Mouse (Mus musculus) embryonic facial prominence, embryonic 13.5 days (tissue): ENCODE data around the gene Eef1a2. TPM values are rescaled to one million over a fixed set of nuclear protein-coding genes. Genes with fewer than 3 reads are reported as not detected.

ENCODE experiments used
- ATAC-seq: fragments of 200-750 bp; cut with Nextera tagmentation; 2 replicates; pipeline ENCODE4 v1.8.0; 2017; ENCODE audit warnings: low read depth; ENCODE audit not compliant: insufficient number of reproducible peaks, insufficient read depth, low FRiP score, low TSS enrichment
- H3K27ac ChIP-seq: fragments of 300-500 bp; sonication (generic); 2 replicates; pipeline ENCODE4 v1.5.1; 2015; ENCODE audit warnings: moderate library complexity, mild to moderate bottlenecking, inconsistent platforms
- H3K27me3 ChIP-seq: fragments of 300-500 bp; sonication (generic); 2 replicates; pipeline ENCODE4 v1.6.1; 2015; ENCODE audit warnings: mild to moderate bottlenecking, inconsistent platforms
- H3K36me3 ChIP-seq: fragments of 300-500 bp; sonication (generic); 2 replicates; pipeline ENCODE4 v1.6.1; 2015; ENCODE audit warnings: mild to moderate bottlenecking, inconsistent platforms
- H3K4me1 ChIP-seq: fragments of 300-500 bp; sonication (generic); 2 replicates; pipeline ENCODE4 v1.6.1; 2015; ENCODE audit warnings: inconsistent platforms
- H3K4me2 ChIP-seq: fragments of 300-500 bp; sonication (generic); 2 replicates; pipeline ENCODE4 v1.6.1; 2015; ENCODE audit warnings: moderate library complexity, mild to moderate bottlenecking, inconsistent platforms
- H3K4me3 ChIP-seq: fragments of 300-500 bp; sonication (generic); 2 replicates; pipeline ENCODE4 v1.5.1; 2015; ENCODE audit warnings: mild to moderate bottlenecking, inconsistent platforms
- H3K9ac ChIP-seq: fragments of 300-500 bp; sonication (generic); 2 replicates; pipeline ENCODE4 v1.6.1; 2015; ENCODE audit warnings: mild to moderate bottlenecking, inconsistent platforms
- H3K9me3 ChIP-seq: fragments of 300-500 bp; sonication (generic); 2 replicates; pipeline ENCODE4 v1.6.1; 2016; ENCODE audit warnings: inconsistent platforms
- WGBS: fragments of 180-500 bp; shearing (Covaris S2); methylation state at CpG from one replicate; pipeline ENCODE4 v1.1.7; 2015; ENCODE audit warnings: mixed read lengths; 5-methylcytosine and 5-hydroxymethylcytosine counted together
- polyA plus RNA-seq: library from polyadenylated mRNA; unstranded; fragments of >200 nt; fragmentation: Nextera tagmentation; extraction: Ambion mirVana; gene quantifications from 2 replicates; pipeline ENCODE4 v1.2.1, GENCODE M21; 2015

Eef1a2 gene
- polyA plus RNA-seq, 1 experiment from 2014 or later = 0.20 TPM

GRCm38 (mm10) chr2:181157180-181157579 is 366 bp upstream of the Eef1a2 start:
- peak overlapping the region; percentile 63; the same call in 1 of the 2 replicates for H3K4me2 ChIP-seq

GRCm38 (mm10) chr2:181155801-181156200 is 1.0 kb downstream of the Eef1a2 start:
- Histone ChIP-seq H3K9ac (no peak overlapping the region), H3K4me2 (no peak overlapping the region), H3K27me3 (peaks cover 77% of the 10 kb centered on the region), H3K4me1 (peaks cover 7% of the 10 kb centered on the region), H3K36me3 (no peaks in the 10 kb centered on the region), H3K9me3 (no peaks in the 10 kb centered on the region), H3K27ac (no peak overlapping the region), H3K4me3 (no peak overlapping the region)
- WGBS = 67% methylated on average over 4 of the region's 4 CpGs
- ATAC-seq = no peak

More at GRCm38 (mm10) chr2:181157180-181157579, 366 bp upstream of the Eef1a2 start:
- Histone ChIP-seq H3K4me3 (peak overlapping the region; percentile 39; the same call in 1 of the 2 replicates), H3K27me3 (peaks cover 64% of the 10 kb centered on the region), H3K36me3 (no peaks in the 10 kb centered on the region), H3K27ac (no peak overlapping the region), H3K9me3 (no peaks in the 10 kb centered on the region), H3K4me1 (peaks cover 7% of the 10 kb centered on the region), H3K9ac (no peak overlapping the region)
- ATAC-seq = no peak
- WGBS = 71% methylated on average over 4 of the region's 4 CpGs

GRCm38 (mm10) chr2:181154831-181155415 is 1.9 kb downstream of the Eef1a2 start:
- Histone ChIP-seq H3K36me3 (no peaks in the 10 kb centered on the region), H3K4me3 (no peak overlapping the region), H3K4me2 (no peak overlapping the region), H3K27me3 (peaks cover 86% of the 10 kb centered on the region), H3K9me3 (no peaks in the 10 kb centered on the region), H3K27ac (no peak overlapping the region), H3K4me1 (peaks cover 7% of the 10 kb centered on the region), H3K9ac (no peak overlapping the region)
- no peak for ATAC-seq
- WGBS = 80% methylated on average over 8 of the region's 8 CpGs

GRCm38 (mm10) chr2:181154361-181154760 is 2.5 kb downstream of the Eef1a2 start:
- Histone ChIP-seq H3K27ac (no peak overlapping the region), H3K36me3 (no peaks in the 10 kb centered on the region), H3K9me3 (no peaks in the 10 kb centered on the region), H3K4me1 (peaks cover 7% of the 10 kb centered on the region), H3K4me3 (no peak overlapping the region), H3K27me3 (peaks cover 92% of the 10 kb centered on the region), H3K4me2 (no peak overlapping the region), H3K9ac (no peak overlapping the region)
- 83% methylated on average over 3 of the region's 3 CpGs for WGBS
- no peak for ATAC-seq

- no peaks in the 10 kb centered on the region for H3K36me3 ChIP-seq
- H3K27me3 ChIP-seq = peaks cover 96% of the 10 kb centered on the region
- H3K4me2 ChIP-seq = no peak overlapping the region
- H3K27ac ChIP-seq = no peak overlapping the region
- H3K4me3 ChIP-seq = no peak overlapping the region
- H3K9ac ChIP-seq = no peak overlapping the region
- H3K4me1 ChIP-seq = peaks cover 7% of the 10 kb centered on the region
- no peaks in the 10 kb centered on the region for H3K9me3 ChIP-seq
- ATAC-seq = no peak
- WGBS = 7% methylated on average over 1 of the region's 1 CpGs
Measured at GRCm38 (mm10) chr2:181153837-181154236, 3.0 kb downstream of the Eef1a2 start.

GRCm38 (mm10) chr2:181153131-181153530 is 3.7 kb downstream of the Eef1a2 start:
- peaks cover 10% of the 10 kb centered on the region for H3K4me1 ChIP-seq
- H3K4me3 ChIP-seq = no peak overlapping the region
- H3K27me3 ChIP-seq = peaks cover 96% of the 10 kb centered on the region
- no peak overlapping the region for H3K9ac ChIP-seq
- H3K27ac ChIP-seq = no peak overlapping the region
- no peaks in the 10 kb centered on the region for H3K9me3 ChIP-seq
- 87% methylated on average over 1 of the region's 1 CpGs for WGBS
- H3K36me3 ChIP-seq = no peaks in the 10 kb centered on the region
- no peak overlapping the region for H3K4me2 ChIP-seq
- no peak for ATAC-seq

GRCm38 (mm10) chr2:181152701-181153100 is 4.1 kb downstream of the Eef1a2 start:
- H3K36me3 ChIP-seq = no peaks in the 10 kb centered on the region
- no peak overlapping the region for H3K9ac ChIP-seq
- H3K4me3 ChIP-seq = no peak overlapping the region
- no peak overlapping the region for H3K27ac ChIP-seq
- no peak for ATAC-seq
- H3K9me3 ChIP-seq = no peaks in the 10 kb centered on the region
- H3K4me2 ChIP-seq = no peak overlapping the region
- 95% methylated on average over 17 of the region's 17 CpGs for whole genome bisulfite sequencing
- peaks cover 96% of the 10 kb centered on the region for H3K27me3 ChIP-seq
- H3K4me1 ChIP-seq = peaks cover 14% of the 10 kb centered on the region

GRCm38 (mm10) chr2:181150281-181150680 is 6.5 kb downstream of the Eef1a2 start:
- Histone ChIP-seq H3K27ac (no peak overlapping the region), H3K4me3 (no peak overlapping the region), H3K27me3 (peaks cover 95% of the 10 kb centered on the region), H3K4me1 (peaks cover 11% of the 10 kb centered on the region), H3K9me3 (no peaks in the 10 kb centered on the region), H3K9ac (no peak overlapping the region), H3K36me3 (no peaks in the 10 kb centered on the region), H3K4me2 (no peak overlapping the region)
- 73% methylated on average over 6 of the region's 6 CpGs for WGBS
- ATAC-seq = no peak

GRCm38 (mm10) chr2:181148318-181148955 is 8.4 kb downstream of the Eef1a2 start:
- Histone ChIP-seq H3K9me3 (no peaks in the 10 kb centered on the region), H3K9ac (no peak overlapping the region; the same call in 1 of the 2 replicates), H3K27me3 (peaks cover 93% of the 10 kb centered on the region), H3K4me1 (peaks cover 11% of the 10 kb centered on the region), H3K36me3 (no peaks in the 10 kb centered on the region), H3K4me2 (peak overlapping the region; percentile 93), H3K4me3 (peak overlapping the region; percentile 49), H3K27ac (no peak overlapping the region)
- 18% methylated on average over 25 of the region's 31 CpGs for WGBS
- no peak for ATAC-seq

- H3K9ac ChIP-seq = peak overlapping the region; percentile 53
- H3K4me3 ChIP-seq = peak overlapping the region; percentile 49
- no peak for ATAC-seq
- peaks cover 11% of the 10 kb centered on the region for H3K4me1 ChIP-seq
- H3K36me3 ChIP-seq = no peaks in the 10 kb centered on the region
- H3K27ac ChIP-seq = no peak overlapping the region
- H3K9me3 ChIP-seq = no peaks in the 10 kb centered on the region
- H3K27me3 ChIP-seq = peaks cover 92% of the 10 kb centered on the region
- under 1% methylated on average over 59 of the region's 61 CpGs for WGBS
- peak overlapping the region; percentile 93 for H3K4me2 ChIP-seq
Measured at GRCm38 (mm10) chr2:181147546-181148317, 9.1 kb downstream of the Eef1a2 start.

- Histone ChIP-seq H3K9ac (no peak overlapping the region), H3K4me3 (peak overlapping the region; percentile 49; the same call in 1 of the 2 replicates), H3K9me3 (no peaks in the 10 kb centered on the region), H3K36me3 (no peaks in the 10 kb centered on the region), H3K27ac (no peak overlapping the region), H3K4me1 (peaks cover 11% of the 10 kb centered on the region), H3K4me2 (peak overlapping the region; percentile 93), H3K27me3 (peaks cover 90% of the 10 kb centered on the region)
- no peak for ATAC-seq
- 53% methylated on average over 4 of the region's 4 CpGs for WGBS
Measured at GRCm38 (mm10) chr2:181146976-181147545, 9.8 kb downstream of the Eef1a2 start.
